Mouse (Mus musculus): ENCODE measurements around the gene Txndc12. TPM values are rescaled to one million over a fixed set of nuclear protein-coding genes. Genes with fewer than 3 reads are reported as not detected.
A peak's percentile ranks its signal among the peaks of the same experiment; 100 is the strongest.

Gene Txndc12
- polyA plus RNA-seq, 1 experiment from 2014 or later, result 93.1 TPM

GRCm38 (mm10) chr4:108826643-108827042, 7.8 kb upstream of the Txndc12 start:
- ATAC-seq, result no peak
- 66% methylated on average over 2 of the region's 2 CpGs for WGBS
- TF ChIP-seq CTCF (IDR thresholded peaks at IDR 0.05) (no peak), EP300 (IDR thresholded peaks at IDR 0.05) (no peak)
- Histone ChIP-seq H3K4me3 (ENCODE audit: low read depth, low read length) (no peak overlapping the region), H3K36me3 (ENCODE audit: insufficient read depth, low read length) (no peaks in the 10 kb centered on the region; the same call in 1 of the 2 replicates), H3K27me3 (replicated peaks; ENCODE audit: insufficient read depth, low read length) (no peaks in the 10 kb centered on the region), H3K27ac (ENCODE audit: low read length) (no peak overlapping the region), H3K9me3 (ENCODE audit: low read length) (no peaks in the 10 kb centered on the region), H3K4me1 (ENCODE audit: insufficient read depth, low read depth, low read length) (peaks cover 1% of the 10 kb centered on the region; the same call in 1 of the 2 replicates), H3K9ac (replicated peaks; ENCODE audit: low read depth) (no peak overlapping the region), H3K4me2 (replicated peaks; ENCODE audit: low read depth, low read length) (no peak overlapping the region)
- DNase-seq (ENCODE audit: low spot score), result no peak

- peaks cover 12% of the 10 kb centered on the region; the same call in 1 of the 2 replicates for H3K4me1 ChIP-seq (ENCODE audit: insufficient read depth, low read depth, low read length)
- H3K36me3 ChIP-seq (ENCODE audit: insufficient read depth, low read length), result no peaks in the 10 kb centered on the region
- H3K27ac ChIP-seq (ENCODE audit: low read length), result no peak overlapping the region
- no peak overlapping the region for H3K4me3 ChIP-seq (ENCODE audit: low read depth, low read length)
- H3K9me3 ChIP-seq (ENCODE audit: low read length), result no peaks in the 10 kb centered on the region
- ATAC-seq, result no peak
- no peak for TF ChIP-seq CTCF (IDR thresholded peaks at IDR 0.05)
- TF ChIP-seq EP300 (IDR thresholded peaks at IDR 0.05), result no peak
- H3K4me2 ChIP-seq (replicated peaks; ENCODE audit: low read depth, low read length), result no peak overlapping the region
- 71% methylated on average over 1 of the region's 1 CpGs for WGBS
- H3K27me3 ChIP-seq (replicated peaks; ENCODE audit: insufficient read depth, low read length), result no peaks in the 10 kb centered on the region
- H3K9ac ChIP-seq (replicated peaks; ENCODE audit: low read depth), result no peak overlapping the region
- peak; percentile 71 for DNase-seq (ENCODE audit: low spot score)
Observed at GRCm38 (mm10) chr4:108830698-108831097, 3.7 kb upstream of the Txndc12 start.

- TF ChIP-seq EP300 (IDR thresholded peaks at IDR 0.05) (no peak), CTCF (IDR thresholded peaks at IDR 0.05) (no peak)
- ATAC-seq (peak; percentile 96), DNase-seq (ENCODE audit: low spot score) (peak; percentile 97)
- Histone ChIP-seq H3K9me3 (ENCODE audit: low read length) (no peaks in the 10 kb centered on the region), H3K27ac (ENCODE audit: low read length) (peak within 1 kb of the TSS; percentile 95), H3K4me3 (ENCODE audit: low read depth, low read length) (peak within 1 kb of the TSS; percentile 100), H3K4me2 (replicated peaks; ENCODE audit: low read depth, low read length) (peak within 1 kb of the TSS; percentile 78), H3K27me3 (replicated peaks; ENCODE audit: insufficient read depth, low read length) (no peaks in the 10 kb centered on the region), H3K36me3 (ENCODE audit: insufficient read depth, low read length) (no peaks in the 10 kb centered on the region), H3K4me1 (ENCODE audit: insufficient read depth, low read depth, low read length) (peaks cover 13% of the 10 kb centered on the region; the same call in 1 of the 2 replicates), H3K9ac (replicated peaks; ENCODE audit: low read depth) (peak within 1 kb of the TSS; percentile 97)
- under 1% methylated on average over 55 of the region's 73 CpGs for WGBS
Observed at GRCm38 (mm10) chr4:108832916-108833827, 1.2 kb upstream of the Txndc12 start, which contains the start of gene Btf3l4. Btf3l4 (minus strand) TSS chr4:108833614.

GRCm38 (mm10) chr4:108833828-108834114, 630 bp upstream of the Txndc12 start:
- no peak for DNase-seq (ENCODE audit: low spot score)
- WGBS, result 0% methylated on average over 6 of the region's 6 CpGs
- TF ChIP-seq CTCF (IDR thresholded peaks at IDR 0.05) (no peak), EP300 (IDR thresholded peaks at IDR 0.05) (no peak; the same call in 1 of the 2 replicates)

GRCm38 (mm10) chr4:108834971-108835311, 540 bp downstream of the Txndc12 start:
- Histone ChIP-seq H3K4me2 (replicated peaks; ENCODE audit: low read depth, low read length) (peak overlapping the region; percentile 78), H3K27ac (ENCODE audit: low read length) (peak overlapping the region; percentile 95), H3K4me3 (ENCODE audit: low read depth, low read length) (peak overlapping the region; percentile 100), H3K4me1 (ENCODE audit: insufficient read depth, low read depth, low read length) (peaks cover 19% of the 10 kb centered on the region; the same call in 1 of the 2 replicates), H3K9me3 (ENCODE audit: low read length) (no peaks in the 10 kb centered on the region), H3K27me3 (replicated peaks; ENCODE audit: insufficient read depth, low read length) (no peaks in the 10 kb centered on the region), H3K9ac (replicated peaks; ENCODE audit: low read depth) (peak overlapping the region; percentile 97), H3K36me3 (ENCODE audit: insufficient read depth, low read length) (no peaks in the 10 kb centered on the region)
- under 1% methylated on average over 15 of the region's 15 CpGs for WGBS
- DNase-seq (ENCODE audit: low spot score) (peak; percentile 44), ATAC-seq (no peak)
- TF ChIP-seq CTCF (IDR thresholded peaks at IDR 0.05) (no peak), EP300 (IDR thresholded peaks at IDR 0.05) (no peak)

More at GRCm38 (mm10) chr4:108833828-108834114, 630 bp upstream of the Txndc12 start:
- no peaks in the 10 kb centered on the region for H3K9me3 ChIP-seq (ENCODE audit: low read length)
- no peak for ATAC-seq
- H3K4me3 ChIP-seq (ENCODE audit: low read depth, low read length), result peak overlapping the region; percentile 100
- H3K36me3 ChIP-seq (ENCODE audit: insufficient read depth, low read length), result no peaks in the 10 kb centered on the region
- no peaks in the 10 kb centered on the region for H3K27me3 ChIP-seq (replicated peaks; ENCODE audit: insufficient read depth, low read length)
- peak overlapping the region; percentile 95 for H3K27ac ChIP-seq (ENCODE audit: low read length)
- peak overlapping the region; percentile 78 for H3K4me2 ChIP-seq (replicated peaks; ENCODE audit: low read depth, low read length)
- peak overlapping the region; percentile 97 for H3K9ac ChIP-seq (replicated peaks; ENCODE audit: low read depth)
- H3K4me1 ChIP-seq (ENCODE audit: insufficient read depth, low read depth, low read length), result peaks cover 19% of the 10 kb centered on the region; the same call in 1 of the 2 replicates

- Histone ChIP-seq H3K9ac (replicated peaks; ENCODE audit: low read depth) (peak overlapping the region; percentile 97; the same call in 1 of the 2 replicates), H3K27ac (ENCODE audit: low read length) (0 out of 2 replicates have a peak overlapping the region, but pooled peaks have one; percentile 26), H3K4me2 (replicated peaks; ENCODE audit: low read depth, low read length) (peak overlapping the region; percentile 78), H3K4me3 (ENCODE audit: low read depth, low read length) (peak overlapping the region; percentile 100), H3K36me3 (ENCODE audit: insufficient read depth, low read length) (no peaks in the 10 kb centered on the region), H3K27me3 (replicated peaks; ENCODE audit: insufficient read depth, low read length) (no peaks in the 10 kb centered on the region), H3K4me1 (ENCODE audit: insufficient read depth, low read depth, low read length) (peaks cover 19% of the 10 kb centered on the region; the same call in 1 of the 2 replicates), H3K9me3 (ENCODE audit: low read length) (no peaks in the 10 kb centered on the region)
- TF ChIP-seq CTCF (IDR thresholded peaks at IDR 0.05) (no peak), EP300 (IDR thresholded peaks at IDR 0.05) (no peak)
- ATAC-seq (no peak), DNase-seq (ENCODE audit: low spot score) (no peak)
- WGBS, result 32% methylated on average over 3 of the region's 3 CpGs
Observed at GRCm38 (mm10) chr4:108835496-108835895, 1.1 kb downstream of the Txndc12 start.

Measured in lung, postnatal 0 days (tissue).